Comparison of ENCODE assay signal across 24 mouse cellular contexts in the genomic region with DNA sequence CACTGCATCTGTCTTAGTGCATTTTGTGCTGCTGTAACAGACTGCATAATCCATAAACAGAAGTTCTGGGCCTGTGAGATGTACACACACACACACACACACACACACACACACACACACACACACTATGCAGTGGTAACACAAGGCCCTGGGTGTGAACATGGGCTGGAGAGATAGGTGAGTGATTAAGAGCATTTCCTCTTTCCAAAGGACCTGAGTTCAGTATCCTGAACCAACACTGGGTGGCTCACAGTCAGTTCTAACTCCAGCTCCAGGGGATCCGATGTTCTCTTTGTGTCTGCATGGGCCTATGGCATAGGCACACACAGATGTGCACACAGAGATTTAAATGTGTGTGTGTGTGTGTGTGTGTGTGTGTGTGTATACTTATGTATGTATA.
DNase-seq lines count a peak whose midpoint lies in the region; ATAC-seq and TF ChIP-seq lines count a peak whose summit lies in the region.
"Had no signal": no experiment of that assay in that cellular context is flagged by ENCODE, and none has a peak within 500 bp of the region (broad histone marks: within the 10 kb centered on the region; RNA-seq: fewer than 3 reads in every experiment).

No protein-coding gene starts in this region.

- intact Hi-C loops in left cerebral cortex, postnatal 25 days (cut with DNase I) = no loop called here

- no peak for DNase-seq in layer of hippocampus, adult 2 months (ENCODE audit: low spot score in 2 of 2)
- DNase-seq in layer of hippocampus, adult 18-20 months (ENCODE audit: low spot score in 2 of 2) = no peak
- DNase-seq in A20 (ENCODE audit: low read depth, low spot score) = peak; percentile 25
- DNase-seq in left cerebral cortex, postnatal 25 days (ENCODE audit: low spot score in 2 of 2) = no peak
- DNase-seq in adrenal gland, postnatal 4 days (ENCODE audit: low spot score in 2 of 2) = no peak
- no peak for DNase-seq in gastrocnemius, postnatal 10 days
- DNase-seq: cerebellum, adult 11 months; cerebellum, postnatal 10 days; heart, postnatal 14 days; kidney, adult 2 months; kidney, postnatal 10 days; layer of hippocampus, postnatal 36 days; liver, embryonic 13.5 days; right cerebral cortex, postnatal 25 days; spleen, adult 18-20 months; thymus, adult 18-20 months; thymus, postnatal 4 days had no signal

- peak; percentile 34 for TF ChIP-seq CTCF in layer of hippocampus, adult 2 months (conservative IDR thresholded peaks at IDR 0.05)

- peak; percentile 31; the same call in 1 of the 2 replicates for ATAC-seq in granulocyte monocyte progenitor cell, adult 5-6 weeks (replicated peaks; ENCODE audit: poor library complexity, severe bottlenecking)
- ATAC-seq in megakaryocyte-erythroid progenitor cell, adult 5-6 weeks (replicated peaks; ENCODE audit: low FRiP score, low TSS enrichment, poor library complexity, severe bottlenecking) = peak; percentile 68
- ATAC-seq: hindbrain, postnatal 0 days; midbrain, embryonic 13.5 days had no signal

- H3K27ac ChIP-seq in layer of hippocampus, adult 2 months = no peak overlapping the region
- H3K27ac ChIP-seq: embryonic facial prominence, embryonic 10.5 days; hindbrain, postnatal 0 days; limb, embryonic 13.5 days; liver, embryonic 13.5 days; midbrain, embryonic 13.5 days; neural tube, embryonic 12.5 days had no signal

- H3K4me3 ChIP-seq in layer of hippocampus, adult 2 months = no peak overlapping the region
- H3K4me3 ChIP-seq: embryonic facial prominence, embryonic 10.5 days; limb, embryonic 13.5 days; liver, embryonic 13.5 days; midbrain, embryonic 13.5 days; neural tube, embryonic 12.5 days had no signal
